Mouse (Mus musculus) hindbrain, embryonic 16.5 days (tissue): ENCODE data around the gene Gm5127. TPM values are rescaled to one million over a fixed set of nuclear protein-coding genes. Genes with fewer than 3 reads are reported as not detected.

Experiments used
- ATAC-seq: fragments of 200-750 bp; cut with Nextera tagmentation; 2 replicates; pipeline ENCODE4 v1.8.0; 2017; ENCODE audit warnings: moderate TSS enrichment, moderate library complexity
- H3K27ac ChIP-seq: fragments of 300-500 bp; sonication (generic); 2 replicates; pipeline ENCODE4 v1.5.1; 2014; ENCODE audit warnings: low read depth, mild to moderate bottlenecking, control low read depth, low read length, moderate library complexity
- H3K27me3 ChIP-seq: fragments of 300-500 bp; sonication (generic); replicated peaks from 2 replicates; pipeline ENCODE4 v1.6.1; 2014; ENCODE audit warnings: low read length; ENCODE audit not compliant: control insufficient read depth, insufficient read depth
- H3K36me3 ChIP-seq: fragments of 300-500 bp; sonication (generic); 2 replicates; pipeline ENCODE4 v1.6.1; 2014; ENCODE audit warnings: mild to moderate bottlenecking, low read length, moderate library complexity, mixed read lengths; ENCODE audit not compliant: control insufficient read depth, insufficient read depth
- H3K4me1 ChIP-seq: fragments of 300-500 bp; sonication (generic); 2 replicates; pipeline ENCODE4 v1.6.1; 2014; ENCODE audit warnings: low read depth, low read length; ENCODE audit not compliant: control insufficient read depth, insufficient read depth
- H3K4me2 ChIP-seq: fragments of 300-500 bp; sonication (generic); 2 replicates; pipeline ENCODE4 v1.6.1; 2014; ENCODE audit warnings: mild to moderate bottlenecking, low read length, control low read depth, moderate library complexity
- H3K4me3 ChIP-seq: fragments of 300-500 bp; sonication (generic); 2 replicates; pipeline ENCODE4 v1.5.1; 2014; ENCODE audit warnings: mild to moderate bottlenecking, low read length, control low read depth, moderate library complexity
- H3K9ac ChIP-seq: fragments of 300-500 bp; sonication (generic); 2 replicates; pipeline ENCODE4 v1.6.1; 2014; ENCODE audit warnings: low read depth, mild to moderate bottlenecking, control low read depth, low read length, moderate library complexity
- H3K9me3 ChIP-seq: fragments of 300-500 bp; sonication (generic); 2 replicates; pipeline ENCODE4 v1.6.1; 2014; ENCODE audit warnings: mild to moderate bottlenecking, low read length, moderate library complexity; ENCODE audit not compliant: control insufficient read depth
- WGBS: fragments of 180-500 bp; shearing (Covaris S2); extraction: QIAGEN DNeasy Blood & Tissue Kit; methylation state at CpG from one replicate; pipeline ENCODE4 v1.1.7; 2014; 5-methylcytosine and 5-hydroxymethylcytosine counted together
- polyA plus RNA-seq: library from polyadenylated mRNA; unstranded; fragments of >200 nt; fragmentation: Nextera tagmentation; extraction: Ambion mirVana; gene quantifications from 2 replicates; pipeline ENCODE4 v1.2.1, GENCODE M21; 2015

Gm5127 gene
- polyA plus RNA-seq, 1 experiment from 2014 or later: 0.11 TPM

- no peaks in the 10 kb centered on the region for H3K9me3 ChIP-seq
- H3K9ac ChIP-seq: no peak within 1 kb of the TSS
- H3K27me3 ChIP-seq: no peaks in the 10 kb centered on the region
- 35% methylated on average over 6 of the region's 6 CpGs for WGBS
- no peaks in the 10 kb centered on the region for H3K4me1 ChIP-seq
- peak within 1 kb of the TSS; percentile 35 for H3K4me2 ChIP-seq
- ATAC-seq: no peak
- no peaks in the 10 kb centered on the region for H3K36me3 ChIP-seq
- H3K27ac ChIP-seq: no peak within 1 kb of the TSS
- H3K4me3 ChIP-seq: no peak within 1 kb of the TSS
Measured at GRCm38 (mm10) chrX:106603386-106603785, 20.4 kb downstream of the Gm5127 start, which contains the start of gene Cysltr1. Cysltr1 (minus strand) TSS chrX:106603679.

GRCm38 (mm10) chrX:106622512-106622911 lies 39.5 kb downstream of the Gm5127 start:
- Histone ChIP-seq H3K27me3 (no peaks in the 10 kb centered on the region), H3K4me3 (no peak overlapping the region), H3K4me2 (no peak overlapping the region), H3K9me3 (no peaks in the 10 kb centered on the region), H3K4me1 (no peaks in the 10 kb centered on the region), H3K36me3 (no peaks in the 10 kb centered on the region), H3K9ac (no peak overlapping the region), H3K27ac (no peak overlapping the region)
- ATAC-seq: no peak
- 76% methylated on average over 1 of the region's 1 CpGs for WGBS

GRCm38 (mm10) chrX:106623667-106624066 lies 40.7 kb downstream of the Gm5127 start:
- no peaks in the 10 kb centered on the region for H3K9me3 ChIP-seq
- no peak overlapping the region for H3K9ac ChIP-seq
- no peaks in the 10 kb centered on the region for H3K36me3 ChIP-seq
- H3K27ac ChIP-seq: no peak overlapping the region
- H3K4me3 ChIP-seq: no peak overlapping the region
- H3K27me3 ChIP-seq: no peaks in the 10 kb centered on the region
- WGBS: 65% methylated on average over 3 of the region's 3 CpGs
- ATAC-seq: no peak
- no peaks in the 10 kb centered on the region for H3K4me1 ChIP-seq
- H3K4me2 ChIP-seq: no peak overlapping the region

- no peak overlapping the region for H3K27ac ChIP-seq
- H3K36me3 ChIP-seq: no peaks in the 10 kb centered on the region
- no peak overlapping the region for H3K4me2 ChIP-seq
- no peak for ATAC-seq
- 65% methylated on average over 1 of the region's 1 CpGs for whole genome bisulfite sequencing
- no peaks in the 10 kb centered on the region for H3K27me3 ChIP-seq
- H3K4me1 ChIP-seq: no peaks in the 10 kb centered on the region
- H3K9ac ChIP-seq: no peak overlapping the region
- H3K4me3 ChIP-seq: no peak overlapping the region
- H3K9me3 ChIP-seq: no peaks in the 10 kb centered on the region
Measured at GRCm38 (mm10) chrX:106628514-106628913, 45.5 kb downstream of the Gm5127 start.

GRCm38 (mm10) chrX:106633543-106633942 lies 50.6 kb downstream of the Gm5127 start:
- no peaks in the 10 kb centered on the region for H3K9me3 ChIP-seq
- no peak overlapping the region for H3K9ac ChIP-seq
- no peaks in the 10 kb centered on the region for H3K4me1 ChIP-seq
- H3K4me2 ChIP-seq: no peak overlapping the region
- no peaks in the 10 kb centered on the region; the same call in 1 of the 2 replicates for H3K27me3 ChIP-seq
- no peak for ATAC-seq
- H3K36me3 ChIP-seq: no peaks in the 10 kb centered on the region
- H3K27ac ChIP-seq: no peak overlapping the region
- no peak overlapping the region for H3K4me3 ChIP-seq

GRCm38 (mm10) chrX:106634799-106635541 lies 52.0 kb downstream of the Gm5127 start:
- Histone ChIP-seq H3K27ac (no peak overlapping the region), H3K9ac (no peak overlapping the region), H3K4me2 (no peak overlapping the region), H3K4me1 (no peaks in the 10 kb centered on the region), H3K4me3 (no peak overlapping the region), H3K36me3 (no peaks in the 10 kb centered on the region), H3K9me3 (no peaks in the 10 kb centered on the region), H3K27me3 (no peaks in the 10 kb centered on the region; the same call in 1 of the 2 replicates)
- WGBS: 83% methylated on average over 3 of the region's 3 CpGs
- no peak for ATAC-seq

- Histone ChIP-seq H3K4me3 (no peak overlapping the region), H3K36me3 (no peaks in the 10 kb centered on the region), H3K4me2 (no peak overlapping the region), H3K27me3 (no peaks in the 10 kb centered on the region), H3K27ac (no peak overlapping the region), H3K4me1 (no peaks in the 10 kb centered on the region), H3K9me3 (no peaks in the 10 kb centered on the region), H3K9ac (no peak overlapping the region)
- ATAC-seq: no peak
Measured at GRCm38 (mm10) chrX:106662101-106662500, 79.1 kb downstream of the Gm5127 start.

- WGBS: 88% methylated on average over 3 of the region's 3 CpGs
- no peak overlapping the region for H3K9ac ChIP-seq
- no peak for ATAC-seq
- H3K4me3 ChIP-seq: no peak overlapping the region
- H3K27ac ChIP-seq: no peak overlapping the region
- H3K36me3 ChIP-seq: no peaks in the 10 kb centered on the region
- no peaks in the 10 kb centered on the region for H3K9me3 ChIP-seq
- H3K4me2 ChIP-seq: no peak overlapping the region
- H3K4me1 ChIP-seq: no peaks in the 10 kb centered on the region
- H3K27me3 ChIP-seq: no peaks in the 10 kb centered on the region
Measured at GRCm38 (mm10) chrX:106704590-106704989, 121.6 kb downstream of the Gm5127 start.

- Histone ChIP-seq H3K27me3 (no peaks in the 10 kb centered on the region), H3K9me3 (no peaks in the 10 kb centered on the region), H3K27ac (no peak overlapping the region), H3K4me3 (no peak overlapping the region), H3K36me3 (no peaks in the 10 kb centered on the region), H3K4me1 (no peaks in the 10 kb centered on the region), H3K9ac (no peak overlapping the region), H3K4me2 (no peak overlapping the region)
- ATAC-seq: no peak
- WGBS: 42% methylated on average over 2 of the region's 2 CpGs
Measured at GRCm38 (mm10) chrX:106717160-106717559, 134.2 kb downstream of the Gm5127 start.
